Mouse (Mus musculus): ENCODE measurements at regions not wholly inside any gene's neighbourhood (a gene's known extent, or its start where the extent isn't known, plus 50 kb on each side); places are given as distances from the start of the nearest gene placed in this dataset.

DNA sequence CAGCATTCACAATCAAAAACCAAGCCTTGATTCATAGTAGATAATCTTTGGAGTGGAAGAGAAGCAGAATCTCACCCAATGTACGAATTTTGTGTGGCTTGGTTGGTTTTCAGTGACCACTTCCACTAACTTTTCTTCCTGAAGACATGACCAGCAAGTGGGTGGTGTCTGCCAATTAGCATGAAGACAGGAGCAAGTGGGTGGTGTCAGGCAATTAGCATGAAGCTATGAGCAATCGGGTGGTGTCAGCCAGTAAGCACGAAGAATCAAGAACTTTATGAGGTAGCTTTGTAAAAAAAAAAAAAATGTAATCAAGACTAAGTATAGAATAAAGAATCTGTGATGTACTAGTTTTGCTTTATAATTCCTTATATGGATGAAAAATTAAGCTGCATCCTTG lies 2319.2 kb upstream of the Gm7489 start:
- no peak for DNase-seq (ENCODE audit: low spot score)

DNA sequence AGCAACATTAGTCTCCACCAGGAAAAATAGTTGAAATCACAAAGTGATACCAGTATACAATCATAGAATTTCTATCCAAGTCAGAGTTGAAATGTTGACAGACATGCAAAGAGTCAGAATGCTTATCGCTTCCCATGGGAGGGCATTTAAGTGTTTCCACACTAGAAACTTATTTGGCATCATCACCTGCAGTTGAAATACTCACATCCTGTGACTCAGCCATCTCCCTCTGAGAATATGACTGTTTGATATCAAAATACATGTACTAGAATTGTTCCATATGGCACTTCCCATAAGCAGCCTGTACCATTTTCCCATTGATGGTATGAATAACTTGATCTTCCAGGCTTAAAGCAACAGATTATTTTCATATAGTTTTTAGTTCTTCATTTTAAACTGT lies 2314.1 kb upstream of the Gm7489 start:
- DNase-seq (ENCODE audit: low spot score), result no peak

- DNase-seq (ENCODE audit: low spot score), result no peak
These were observed 2310.1 kb upstream of the Gm7489 start for GRCm38 (mm10) chr15:51574538-51575105.

- no peak for DNase-seq (ENCODE audit: low spot score)
These were observed 2301.1 kb upstream of the Gm7489 start for GRCm38 (mm10) chr15:51583636-51584035.

- no peak for DNase-seq (ENCODE audit: low spot score)
These were observed 2298.6 kb upstream of the Gm7489 start for GRCm38 (mm10) chr15:51586146-51586545.

GRCm38 (mm10) chr15:51591406-51592068 lies 2293.2 kb upstream of the Gm7489 start:
- no peak for DNase-seq (ENCODE audit: low spot score)

- DNase-seq (ENCODE audit: low spot score), result peak; percentile 18
These were observed 2292.7 kb upstream of the Gm7489 start for GRCm38 (mm10) chr15:51592069-51592435.

DNA sequence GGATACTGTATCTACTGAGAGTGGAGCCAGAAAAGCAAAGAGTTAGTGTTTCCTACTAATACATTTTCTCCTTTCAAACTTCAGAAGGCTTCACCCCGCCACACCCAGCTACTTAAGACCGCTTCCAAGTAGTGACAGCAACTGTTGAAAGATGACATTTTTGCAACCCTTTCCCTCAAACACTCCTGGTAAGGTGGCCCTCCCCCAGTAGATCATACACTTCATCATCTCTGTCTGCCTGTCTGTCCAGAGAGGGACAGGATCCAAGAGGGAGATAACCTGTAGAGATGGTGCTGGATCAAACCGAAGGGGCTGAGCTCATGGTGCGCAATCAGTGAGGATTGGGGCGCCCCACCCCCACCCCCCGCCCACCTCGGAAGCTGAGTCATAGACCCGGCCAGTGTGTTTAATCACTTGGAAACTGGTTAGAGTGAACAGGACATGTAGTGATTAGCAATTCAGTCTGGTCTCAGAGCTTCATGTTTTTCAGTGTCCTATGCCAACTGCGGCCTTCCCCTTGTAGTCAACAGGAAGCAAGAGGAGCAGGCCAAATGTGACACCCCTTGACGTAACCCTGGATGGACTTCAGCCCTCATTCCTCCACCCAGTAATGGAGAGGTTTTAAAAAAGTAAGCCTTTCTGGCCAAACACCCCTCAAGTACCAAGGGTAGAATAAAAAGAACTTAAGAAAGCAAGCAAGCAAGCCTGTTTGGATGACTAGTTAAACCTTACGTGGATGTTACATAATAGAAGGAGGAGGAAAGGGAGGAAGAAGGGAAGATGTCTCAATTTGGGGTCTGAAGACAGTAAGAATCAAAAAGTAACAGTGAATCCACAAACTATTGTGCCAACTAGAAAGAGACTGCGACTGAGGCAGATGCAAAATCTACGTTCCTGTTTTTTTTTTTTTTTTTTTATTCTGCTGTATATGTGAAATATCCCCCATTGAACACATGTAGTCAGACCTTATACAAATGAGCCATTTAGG lies 2291.9 kb upstream of the Gm7489 start:
- DNase-seq (ENCODE audit: low spot score), result peak; percentile 23

DNA sequence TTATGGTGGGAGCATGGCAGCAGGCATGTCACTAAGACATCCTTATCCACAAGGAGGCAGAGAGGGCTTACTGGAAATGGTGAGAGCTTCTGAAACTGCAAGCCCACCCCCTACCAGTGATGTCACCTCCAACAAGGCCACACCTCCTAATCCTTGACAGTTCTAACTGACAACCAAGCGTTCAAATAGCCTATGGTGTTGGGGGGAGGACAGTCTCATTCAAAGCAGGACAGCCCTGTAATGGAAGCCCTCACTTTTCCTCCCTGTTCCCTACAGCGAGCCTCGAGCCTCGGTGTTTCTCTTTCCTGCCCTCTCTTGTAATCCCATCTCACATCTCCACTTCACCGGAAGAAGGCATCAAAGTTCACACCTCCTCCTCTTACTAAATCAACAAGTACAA lies 2290.6 kb upstream of the Gm7489 start:
- no peak for DNase-seq (ENCODE audit: low spot score)

GRCm38 (mm10) chr15:51595655-51596054 lies 2289.1 kb upstream of the Gm7489 start:
- DNase-seq (ENCODE audit: low spot score), result no peak

GRCm38 (mm10) chr15:51597841-51598240 lies 2286.9 kb upstream of the Gm7489 start:
- no peak for DNase-seq (ENCODE audit: low spot score)

DNA sequence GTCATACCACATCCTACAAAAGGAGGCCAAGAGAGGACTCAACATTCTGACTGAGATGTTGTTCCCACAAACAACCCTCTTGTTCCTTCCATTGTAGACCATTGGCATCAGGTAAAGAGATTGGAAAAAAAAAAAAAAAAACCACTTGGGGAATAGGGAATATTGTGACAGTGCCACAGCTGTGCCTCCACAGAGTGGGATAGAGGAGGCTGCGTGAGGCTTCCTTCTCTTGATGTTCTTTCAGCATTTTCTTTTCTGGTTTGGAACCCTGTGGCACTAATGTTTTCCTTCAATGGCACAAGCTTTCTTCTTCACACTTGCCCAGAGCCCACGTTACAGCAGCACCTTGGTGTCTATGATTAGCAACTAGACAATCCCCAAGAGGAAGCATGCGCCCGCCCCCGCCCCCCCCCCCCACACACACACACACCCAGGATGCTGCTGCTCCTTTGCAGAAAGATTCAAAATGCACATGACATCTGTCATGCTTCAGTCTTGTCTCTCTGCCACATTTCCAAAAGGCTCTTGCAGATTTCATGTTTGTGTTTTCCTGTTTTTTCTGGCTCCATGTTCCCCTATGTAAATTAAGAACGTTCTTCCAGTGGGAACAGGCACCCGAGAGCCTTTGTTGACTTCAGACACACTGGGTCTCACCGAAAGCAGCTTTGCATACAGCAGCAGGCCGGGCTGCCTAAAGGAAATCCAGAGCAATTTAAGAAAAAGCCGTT lies 2283.4 kb upstream of the Gm7489 start:
- no peak for DNase-seq (ENCODE audit: low spot score)

DNA sequence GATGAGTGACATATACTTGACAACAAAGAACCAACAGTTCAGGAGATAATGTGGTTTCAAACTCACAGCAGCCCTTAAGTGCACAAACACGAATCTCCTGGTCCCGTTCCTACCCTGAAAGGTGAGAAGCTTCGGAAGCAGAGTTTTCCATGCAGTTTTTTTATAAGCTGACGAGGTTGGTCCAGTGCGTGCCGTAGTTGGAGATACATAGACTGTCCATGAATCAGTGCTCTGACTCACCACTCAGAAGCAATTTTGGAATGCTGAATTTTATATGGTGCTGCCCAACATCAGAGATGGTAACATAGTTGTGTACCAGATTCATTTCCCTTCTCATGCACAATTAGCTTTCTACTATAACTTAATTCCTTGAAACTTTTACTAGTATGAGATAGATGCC lies 2263.3 kb upstream of the Gm7489 start:
- no peak for DNase-seq (ENCODE audit: low spot score)

DNA sequence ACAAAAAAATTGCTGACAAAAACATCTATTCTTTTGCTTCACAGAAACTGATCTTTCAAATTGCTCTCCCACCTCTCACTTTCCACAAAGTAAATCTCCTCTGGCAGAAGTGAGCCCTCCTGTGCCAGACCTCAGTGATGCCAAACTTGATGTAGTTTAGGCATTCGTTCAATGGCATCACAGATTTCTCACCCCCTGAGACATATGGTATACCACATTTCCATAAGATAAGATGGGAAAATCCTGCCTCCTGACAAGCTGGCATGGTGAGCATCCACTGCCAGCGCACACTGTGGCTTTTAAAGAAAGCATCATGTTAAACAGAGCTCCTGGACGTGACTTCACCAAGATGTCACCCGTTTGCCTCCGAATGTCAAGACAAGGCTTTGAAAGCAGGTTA lies 2257.2 kb upstream of the Gm7489 start:
- DNase-seq (ENCODE audit: low spot score), result no peak

GRCm38 (mm10) chr15:51628518-51628917 lies 2256.2 kb upstream of the Gm7489 start:
- DNase-seq (ENCODE audit: low spot score), result no peak

DNA sequence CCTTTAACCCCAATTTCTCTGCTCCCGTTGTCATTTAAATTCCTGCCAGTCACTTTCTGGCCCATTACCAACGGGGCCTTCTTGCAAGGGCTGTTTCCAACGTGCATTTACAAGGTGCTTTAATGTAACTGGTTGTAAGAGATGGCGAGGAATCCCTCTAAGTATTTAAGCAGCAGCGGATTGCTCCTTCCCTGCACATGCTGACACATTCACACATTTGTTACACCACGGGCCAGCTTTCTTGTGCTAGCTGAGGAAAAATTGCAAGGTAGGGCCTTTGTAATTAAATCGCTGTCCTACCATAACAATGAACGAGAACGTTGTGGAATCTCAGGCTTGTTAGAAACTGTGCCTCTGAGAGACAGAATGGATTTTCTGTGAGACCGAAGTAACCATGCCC lies 2252.8 kb upstream of the Gm7489 start:
- no peak for DNase-seq (ENCODE audit: low spot score)

DNA sequence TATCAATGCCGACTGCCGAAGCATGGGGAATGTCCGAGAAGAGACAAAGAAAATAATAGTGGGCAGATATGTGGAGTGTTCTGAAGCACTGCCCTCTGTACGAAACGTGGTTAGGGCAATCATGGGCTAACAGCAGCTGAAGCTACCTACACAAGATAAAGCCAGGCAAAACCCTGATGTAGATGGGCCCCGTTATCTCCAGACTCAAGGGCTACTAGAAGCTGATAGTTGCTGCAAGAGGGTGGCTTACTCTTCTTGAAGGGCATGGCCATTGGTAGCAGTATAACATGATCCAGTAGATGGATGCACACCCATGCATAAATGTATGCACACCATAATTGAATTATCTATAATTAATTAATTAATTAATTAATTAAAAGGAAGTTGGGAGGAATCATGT lies 2251.6 kb upstream of the Gm7489 start:
- DNase-seq (ENCODE audit: low spot score), result no peak

GRCm38 (mm10) chr15:51634726-51635125 lies 2250.0 kb upstream of the Gm7489 start:
- DNase-seq (ENCODE audit: low spot score), result no peak

GRCm38 (mm10) chr15:51635129-51635920 lies 2249.4 kb upstream of the Gm7489 start:
- no peak for DNase-seq (ENCODE audit: low spot score)

DNA sequence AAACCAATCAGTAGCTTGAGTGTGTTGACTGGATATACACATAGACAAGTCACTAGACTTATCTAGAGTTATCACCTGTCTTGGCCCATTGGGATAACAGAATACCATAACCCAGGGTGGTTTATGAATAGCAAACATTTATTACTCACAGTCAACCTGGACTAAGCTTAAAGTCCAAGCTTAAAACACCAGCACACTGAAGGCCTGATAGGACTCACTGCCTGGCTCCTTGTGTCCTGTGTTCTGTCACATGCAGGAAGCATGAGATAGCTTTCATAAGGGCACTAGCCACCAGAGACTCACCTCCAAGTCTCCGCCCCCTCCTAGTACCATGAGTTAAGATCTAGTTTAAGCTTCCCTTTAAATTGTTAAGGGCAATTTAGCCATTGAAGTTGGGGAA lies 2247.1 kb upstream of the Gm7489 start:
- DNase-seq (ENCODE audit: low spot score), result no peak

DNA sequence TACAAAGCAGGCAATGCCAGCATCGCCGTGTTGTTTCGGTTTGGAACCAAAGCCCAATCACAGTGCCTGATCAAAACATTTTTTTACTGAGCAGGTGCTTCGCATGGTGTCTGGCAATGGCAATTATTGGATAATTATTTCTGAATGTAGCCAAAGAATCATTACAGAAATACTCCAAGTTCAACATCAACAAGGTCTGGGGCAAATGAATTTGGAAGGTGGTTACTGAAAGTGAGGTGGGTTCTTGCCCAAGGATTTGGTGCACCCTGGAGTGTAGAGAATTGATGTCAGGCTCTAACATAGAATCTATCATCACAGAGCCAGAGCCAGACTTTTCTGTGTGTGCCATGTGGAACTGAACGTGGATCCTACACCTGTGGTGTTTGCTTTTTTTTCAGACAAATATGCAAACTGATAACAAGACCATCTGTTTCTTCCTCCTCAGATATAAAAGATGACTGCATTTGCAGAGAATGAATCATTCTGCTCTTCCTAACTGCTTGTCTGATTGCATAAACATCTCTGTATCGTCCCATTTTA lies 2240.9 kb upstream of the Gm7489 start:
- DNase-seq (ENCODE audit: low spot score), result no peak
